Mouse (Mus musculus) gastrocnemius, postnatal 25 days (tissue): ENCODE measurements at regions not wholly inside any gene's neighbourhood (a gene's known extent, or its start where the extent isn't known, plus 50 kb on each side); places are given as distances from the start of the nearest gene placed in this dataset.

Experiments used
- DNase-seq: peaks from one replicate; pipeline ENCODE4 v3.0.0; 2022

DNA sequence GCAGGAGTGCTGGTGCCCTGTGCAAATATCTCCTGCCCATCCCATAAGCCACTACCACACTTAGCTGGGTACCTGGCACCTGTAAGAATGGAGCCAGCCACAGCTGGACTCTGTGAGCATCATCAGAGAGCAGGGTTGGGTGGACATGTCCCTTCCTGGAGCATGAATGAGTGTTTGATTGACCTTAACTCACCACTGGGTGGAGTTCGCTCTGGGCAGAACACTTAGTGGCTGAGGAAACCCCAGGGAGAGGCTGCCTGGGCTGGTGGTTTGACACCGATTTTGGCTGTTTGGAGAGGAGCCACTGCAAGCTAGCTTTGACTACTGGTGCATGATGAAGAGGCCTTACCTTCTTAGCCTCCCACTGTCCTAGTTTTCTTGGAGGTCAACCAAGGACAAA, 208.3 kb upstream of the Rnaseh2b start:
- peak; percentile 28 for DNase-seq

DNA sequence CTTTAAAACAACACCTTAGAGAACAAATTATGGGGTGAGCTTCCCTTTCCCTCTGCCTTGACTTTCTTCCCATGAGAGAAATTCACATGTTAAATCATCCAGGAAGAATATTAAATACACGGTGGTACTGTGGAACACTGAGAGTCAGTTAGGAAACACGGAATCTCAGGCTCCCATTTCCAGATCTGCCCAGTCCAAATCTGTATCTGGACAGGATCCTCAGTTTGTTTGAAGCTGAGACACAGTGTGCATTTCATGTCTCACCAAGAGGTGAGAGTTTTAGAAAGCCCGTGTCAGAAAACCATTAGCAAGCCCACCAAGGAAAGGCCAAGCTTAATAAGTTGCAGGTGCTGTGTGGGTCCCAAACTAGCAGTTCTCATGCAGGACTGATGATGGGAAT, 204.2 kb upstream of the Rnaseh2b start:
- no peak for DNase-seq

DNA sequence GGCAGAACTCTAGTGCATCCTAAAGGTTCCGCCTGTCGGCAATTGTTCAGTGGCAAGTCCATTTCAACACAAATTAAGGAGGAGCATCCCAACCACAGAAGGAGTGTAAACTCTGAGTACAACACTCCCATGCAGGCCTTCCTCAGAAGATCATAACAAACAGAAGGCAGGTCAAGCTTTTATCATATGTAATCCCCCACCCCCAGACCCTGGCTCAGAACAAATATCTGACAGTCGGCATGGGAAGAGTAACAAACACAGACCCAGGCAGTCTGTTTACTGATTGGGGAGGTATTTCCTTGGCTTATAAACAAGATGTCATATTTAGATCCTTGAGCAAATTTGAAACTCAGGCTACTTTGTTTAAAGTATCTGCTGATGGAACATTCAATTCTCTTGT, 174.9 kb upstream of the Rnaseh2b start:
- DNase-seq, result no peak

DNA sequence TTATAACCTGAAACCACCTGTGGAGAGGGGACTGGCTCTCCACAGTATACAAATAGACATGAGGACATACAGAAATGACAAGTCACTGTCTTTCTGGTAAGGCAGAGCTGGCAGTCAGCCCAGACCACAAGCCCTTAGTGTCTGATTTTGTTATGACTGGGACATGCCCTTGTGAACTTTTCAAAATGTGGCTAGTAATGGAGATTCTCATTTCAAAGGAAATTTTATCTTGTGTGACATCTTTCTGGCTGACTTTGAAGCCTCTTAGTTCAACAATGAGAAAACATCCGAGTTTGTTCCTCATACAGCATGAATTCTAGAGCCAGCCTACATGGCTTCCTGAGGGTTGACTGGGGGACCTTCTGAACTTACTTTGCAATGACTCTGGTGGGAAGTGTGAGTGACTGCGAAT, 173.8 kb upstream of the Rnaseh2b start:
- DNase-seq, result no peak

DNA sequence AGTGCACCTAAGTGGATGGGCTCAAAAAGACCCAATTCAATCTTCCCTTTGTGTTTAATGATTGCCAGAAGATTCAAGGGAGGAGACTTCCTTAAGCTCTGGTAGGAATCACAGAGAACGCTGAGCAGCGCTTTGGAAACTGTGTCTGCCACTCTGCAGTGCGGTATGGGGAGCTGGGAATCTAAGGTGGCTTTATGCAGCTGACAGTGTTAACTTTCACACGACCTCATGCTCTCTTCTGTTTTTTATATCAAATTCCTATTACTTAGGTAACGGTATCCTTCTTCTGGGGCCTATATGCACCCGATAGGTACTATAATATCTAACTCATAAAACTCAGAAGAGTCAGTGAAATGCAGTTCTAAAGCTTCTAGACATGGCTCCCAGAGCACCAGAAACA, 163.5 kb upstream of the Rnaseh2b start:
- no peak for DNase-seq

DNA sequence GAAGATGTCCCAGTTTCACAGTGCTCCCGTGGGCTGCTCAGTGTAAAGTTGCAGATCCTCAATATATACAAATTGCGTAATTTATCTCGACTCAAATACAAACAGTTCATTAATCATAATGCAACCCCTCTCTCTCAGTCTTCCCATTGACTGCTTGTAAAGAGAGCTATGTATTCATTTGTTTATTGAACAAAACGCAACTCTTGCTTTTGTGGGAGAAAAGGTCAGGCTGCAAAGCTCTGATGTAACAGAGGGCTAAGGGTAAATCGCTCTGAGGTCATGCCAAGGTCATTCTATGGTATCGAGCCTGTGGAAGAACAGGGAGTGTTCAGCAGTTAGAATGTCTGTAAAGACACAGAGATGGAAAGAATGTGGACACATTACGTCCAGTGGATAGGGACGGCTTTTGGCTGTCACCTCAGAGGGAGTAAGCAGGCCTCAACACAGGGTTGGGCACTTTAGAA, 160.0 kb upstream of the Rnaseh2b start:
- no peak for DNase-seq

DNA sequence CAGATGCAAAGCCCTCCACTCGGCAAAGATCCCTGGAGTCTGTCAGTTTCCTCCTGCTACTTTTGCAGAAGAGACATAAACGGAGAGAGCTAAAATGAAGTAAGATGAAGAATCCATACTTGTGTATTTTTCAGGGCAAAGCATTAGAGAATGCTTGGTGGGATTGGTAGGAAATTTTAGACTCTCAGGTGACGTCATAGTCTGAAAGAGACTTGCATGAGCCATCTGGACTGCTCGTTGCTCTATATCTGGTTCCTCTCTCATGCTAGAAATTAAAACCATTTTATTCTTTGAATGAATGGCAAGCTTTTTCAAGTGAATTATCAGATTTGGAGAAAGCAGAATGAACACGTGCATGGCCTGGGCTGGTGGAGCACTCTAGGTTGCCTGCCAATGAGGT, 154.4 kb upstream of the Rnaseh2b start:
- no peak for DNase-seq

DNA sequence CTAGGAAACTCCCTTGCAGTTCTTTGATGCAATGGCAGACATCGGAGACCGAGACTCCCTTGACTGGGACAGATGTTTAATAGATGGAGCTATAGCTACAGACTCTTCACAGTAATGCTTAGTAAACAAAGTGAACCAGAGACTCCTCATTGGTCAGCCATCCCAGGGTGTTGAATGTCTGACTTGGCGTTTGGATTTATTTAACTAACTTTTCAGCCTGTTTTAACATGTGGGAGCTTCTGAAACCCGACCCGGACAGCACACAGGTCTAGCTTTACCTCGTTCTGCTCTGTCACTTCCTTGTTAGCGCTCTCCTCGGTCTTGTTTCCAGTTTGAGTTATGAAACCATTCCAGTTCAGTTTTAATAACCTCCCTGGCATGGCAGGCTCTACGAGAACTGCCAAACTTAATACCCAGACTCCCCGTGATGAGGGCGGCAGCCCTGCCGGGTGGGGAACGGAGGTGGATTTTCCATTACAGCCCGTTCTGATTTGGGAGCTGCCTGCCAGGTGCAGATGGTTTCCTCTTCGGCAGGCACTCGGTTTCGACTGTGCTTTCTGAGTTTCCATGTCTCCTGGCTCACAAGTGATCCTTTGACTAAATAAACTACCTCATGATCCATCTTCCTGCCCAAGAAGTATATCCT, 147.9 kb upstream of the Rnaseh2b start:
- peak; percentile 66 for DNase-seq

DNA sequence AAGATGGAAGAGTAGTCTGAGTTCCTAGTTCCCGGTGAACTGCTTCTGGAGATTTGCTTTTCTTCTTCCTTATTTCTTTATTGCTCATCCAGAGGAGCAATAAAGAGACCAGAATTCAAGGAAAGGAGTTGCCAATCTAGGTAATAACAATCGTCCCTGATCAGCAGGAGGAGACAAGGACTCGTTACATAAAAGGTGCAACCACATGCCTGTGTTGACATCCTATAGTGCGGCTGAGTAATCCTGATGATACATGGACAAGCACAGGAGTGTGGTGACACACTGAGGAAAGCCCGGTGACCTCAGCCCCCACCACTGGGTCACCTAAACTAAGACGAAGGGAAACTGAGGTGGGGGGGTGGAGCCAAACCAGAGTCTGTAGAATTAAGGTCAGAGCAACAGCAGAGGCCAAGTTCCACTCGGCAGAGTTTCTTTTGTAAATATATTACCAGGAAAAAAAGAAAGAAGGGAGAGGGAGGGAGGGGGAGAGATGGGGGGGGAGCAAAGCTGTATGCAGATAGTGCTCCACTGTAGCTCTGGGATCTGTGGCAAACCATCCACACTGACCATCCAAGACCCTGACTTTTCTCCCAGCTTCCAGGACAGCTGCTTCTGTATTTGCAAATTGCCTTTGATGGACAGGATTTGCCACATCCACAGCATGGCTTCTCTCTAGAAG, 135.2 kb upstream of the Rnaseh2b start:
- DNase-seq, result no peak

DNA sequence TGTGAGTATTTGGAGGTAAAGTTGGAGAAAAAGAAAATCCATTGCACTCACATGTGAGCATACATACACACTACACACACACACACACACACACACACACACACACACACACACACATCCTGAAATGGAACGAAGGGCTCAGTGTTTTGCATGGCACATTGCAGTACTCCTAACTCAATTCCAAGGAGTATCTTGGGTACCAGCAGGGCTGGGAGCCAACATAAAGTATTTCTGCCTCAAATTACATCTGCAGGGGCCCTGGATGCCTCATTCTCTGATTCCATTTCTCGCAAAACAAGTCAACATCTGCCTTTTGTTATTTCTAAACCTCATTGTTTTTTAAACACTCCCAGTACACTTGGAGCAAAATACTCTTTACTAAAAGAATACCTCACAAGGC, 132.7 kb upstream of the Rnaseh2b start:
- no peak for DNase-seq

DNA sequence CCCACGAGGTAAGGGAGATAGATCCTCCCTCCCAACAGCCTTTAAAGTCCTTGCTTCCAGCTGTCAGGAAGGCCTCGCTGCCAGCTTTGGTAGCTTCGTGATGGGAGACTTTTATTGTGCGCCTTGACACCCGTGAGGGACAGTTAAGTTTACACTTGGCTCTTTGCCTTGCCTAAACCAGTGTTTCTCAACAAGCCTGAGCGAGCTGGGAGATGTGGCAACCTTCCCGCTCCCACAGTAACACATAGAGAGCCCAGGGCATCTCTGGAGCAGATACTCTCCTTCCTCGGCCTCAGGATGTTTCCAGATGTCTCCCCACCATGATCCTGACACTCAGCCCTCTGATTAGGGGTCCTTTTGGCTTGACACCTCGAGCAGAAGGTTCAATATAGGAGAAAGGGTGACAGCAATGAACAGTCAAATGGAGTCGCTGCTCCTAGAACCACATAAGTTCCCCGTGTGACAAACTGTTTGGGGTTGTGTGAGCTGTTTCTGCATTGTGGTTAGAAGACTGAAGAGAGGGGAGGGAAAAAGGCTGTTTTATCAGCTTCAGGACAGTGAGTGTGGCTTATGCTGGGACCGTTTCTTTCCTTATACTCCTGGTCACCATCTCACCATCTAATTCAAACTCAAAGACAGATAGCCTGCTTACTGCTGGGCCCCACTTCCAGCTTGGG, 129.1 kb upstream of the Rnaseh2b start:
- DNase-seq, result no peak

DNA sequence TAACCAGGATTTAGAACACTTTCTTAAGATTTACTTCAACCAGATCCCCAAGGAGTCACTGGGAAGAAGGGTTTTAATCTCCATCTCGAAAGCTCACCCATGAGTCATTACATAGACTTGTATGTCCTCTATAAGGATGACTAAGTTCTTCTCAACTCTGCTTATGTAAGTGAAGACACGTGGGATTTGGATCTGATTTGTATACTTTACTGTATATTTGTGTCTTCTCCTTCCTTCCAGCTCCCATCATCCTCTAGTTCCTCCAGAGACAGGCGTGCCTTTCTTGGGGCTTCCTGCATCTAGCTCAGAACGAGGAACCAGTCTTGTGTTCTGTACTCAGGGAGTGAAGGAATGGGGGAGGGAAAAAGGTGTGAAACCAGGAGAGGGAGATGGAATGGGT, 127.5 kb upstream of the Rnaseh2b start:
- no peak for DNase-seq

DNA sequence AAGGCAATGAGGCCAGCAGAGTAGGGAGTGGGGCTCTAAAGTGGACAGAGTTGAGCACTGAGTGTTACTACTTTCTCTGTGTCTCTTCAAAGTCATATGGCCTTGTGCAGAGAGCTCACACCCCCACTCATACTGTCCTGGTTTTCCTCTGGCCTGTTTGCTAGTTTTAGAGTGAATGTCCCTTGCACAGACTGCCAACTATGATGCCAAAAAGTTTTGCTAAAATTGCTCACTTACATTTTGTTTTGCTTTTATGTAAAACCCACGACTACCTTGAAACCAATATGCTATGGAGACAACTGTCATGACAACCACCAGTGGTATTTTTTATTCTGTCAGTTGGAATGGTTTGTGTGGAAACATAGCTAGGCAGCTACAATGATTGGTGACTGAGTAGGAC, 126.4 kb upstream of the Rnaseh2b start:
- no peak for DNase-seq

DNA sequence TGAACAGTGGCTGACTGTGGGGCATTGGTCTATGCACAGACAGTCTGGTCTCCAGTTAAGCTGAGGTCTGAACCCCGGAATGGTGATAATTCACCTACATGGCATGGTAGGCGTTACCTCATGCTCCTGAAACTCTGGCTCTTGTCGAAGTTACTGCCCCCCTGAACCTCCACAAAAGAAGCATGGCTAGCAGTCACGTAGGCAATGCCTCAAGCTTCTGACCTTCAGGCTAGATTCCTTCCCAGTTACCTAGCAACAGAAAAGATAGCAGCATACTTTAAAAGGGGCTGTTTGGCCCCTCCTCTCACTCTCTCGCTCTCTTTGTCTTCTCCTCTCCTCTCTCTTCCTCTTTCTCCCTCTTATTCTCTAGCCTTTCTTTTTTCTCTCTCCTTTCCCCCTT, 125.8 kb upstream of the Rnaseh2b start:
- no peak for DNase-seq

DNA sequence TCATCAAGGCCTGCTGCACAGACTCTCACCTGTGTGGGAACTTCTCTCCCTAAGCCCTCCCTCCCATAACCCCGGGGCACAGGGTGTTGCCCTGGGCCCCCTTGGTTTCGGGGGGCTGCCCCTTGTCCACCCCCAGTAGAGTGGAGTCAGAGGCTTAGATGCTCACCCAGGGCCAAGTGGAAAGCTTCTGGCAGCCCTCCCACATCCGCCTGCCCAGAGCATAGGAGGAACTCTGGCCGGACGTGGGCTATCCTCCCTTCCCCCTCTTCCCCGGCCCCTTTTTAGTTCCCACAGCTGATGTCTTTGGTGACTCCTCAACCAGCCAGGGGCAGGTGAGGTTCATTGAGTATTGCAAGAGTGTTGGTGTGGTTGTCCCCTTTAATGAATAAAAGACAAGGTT, 125.3 kb upstream of the Rnaseh2b start:
- DNase-seq, result no peak

DNA sequence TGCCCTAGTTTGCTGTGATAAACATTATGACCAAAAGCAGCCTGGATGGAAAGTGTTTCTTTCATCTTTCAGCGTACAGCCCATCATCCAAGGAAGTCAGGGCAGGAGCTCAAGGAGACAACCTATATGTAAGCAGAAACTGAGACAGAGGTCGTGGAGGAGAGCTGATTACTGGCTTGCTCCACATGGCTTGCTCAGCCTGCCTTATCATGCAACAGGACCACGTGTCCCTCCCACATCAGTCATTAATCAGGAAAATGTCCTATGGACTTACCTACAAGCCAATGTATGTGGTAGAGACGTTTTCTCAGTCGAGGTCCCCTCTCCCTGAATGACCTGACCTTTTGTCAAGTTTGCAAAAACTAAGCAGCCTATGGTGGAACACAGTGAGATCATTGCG, 123.7 kb upstream of the Rnaseh2b start:
- DNase-seq, result no peak

DNA sequence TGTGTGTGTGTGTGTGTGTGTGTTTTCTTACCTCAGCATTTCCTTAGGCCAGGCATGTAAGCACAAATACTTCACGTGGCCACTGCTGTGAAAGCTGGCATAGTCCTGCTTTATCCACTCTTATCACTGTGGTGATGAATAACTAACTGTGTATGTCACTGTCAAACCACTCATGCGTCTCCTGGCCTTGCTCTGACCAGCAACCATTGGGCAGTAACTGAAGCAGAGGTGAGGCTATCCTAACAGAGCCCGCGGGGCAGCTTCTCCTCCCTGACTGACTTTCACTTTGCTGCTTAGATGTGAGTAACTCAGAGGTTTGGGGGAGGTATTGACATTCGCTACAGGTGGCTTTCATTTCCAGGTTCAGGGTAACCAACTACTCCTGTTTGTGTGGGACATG, 122.0 kb upstream of the Rnaseh2b start:
- DNase-seq, result no peak

DNA sequence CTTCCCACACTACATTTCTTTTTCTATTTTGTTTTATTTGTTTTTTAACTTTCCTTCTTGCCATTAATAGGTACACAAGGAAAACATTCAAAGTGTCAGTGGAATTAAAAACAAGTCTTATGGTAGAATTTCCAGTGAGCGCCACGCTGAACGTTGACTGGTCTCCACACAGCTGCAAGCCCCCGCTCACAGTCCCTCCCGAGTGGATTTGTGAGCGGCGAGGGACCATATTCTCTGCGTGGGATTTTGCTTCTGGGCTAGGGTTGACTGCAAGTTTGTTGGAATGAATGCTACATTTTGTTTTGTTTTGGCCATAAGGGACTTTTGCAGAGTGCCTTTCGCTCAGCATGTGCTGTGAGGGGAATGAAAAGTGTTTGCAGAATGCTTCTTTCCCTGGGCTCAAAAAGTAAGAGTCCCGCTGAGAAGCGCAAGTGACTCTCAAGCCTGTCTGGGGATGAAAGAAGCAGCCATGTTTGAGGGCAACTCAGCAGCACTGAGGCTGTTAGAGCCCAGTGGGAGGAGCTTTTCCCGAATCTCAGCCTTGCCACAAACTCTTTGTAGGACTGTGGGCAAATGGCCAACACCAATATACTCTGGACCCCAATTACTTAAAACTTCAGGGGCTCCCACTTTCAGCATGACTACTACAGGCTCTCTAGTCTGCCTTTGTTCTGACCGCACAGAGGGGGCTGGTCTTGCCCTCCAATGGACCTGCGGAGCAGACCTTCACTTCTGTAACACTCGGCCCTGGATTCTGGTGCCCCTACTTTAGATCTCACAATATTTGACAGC, 120.9 kb upstream of the Rnaseh2b start:
- DNase-seq, result no peak

DNA sequence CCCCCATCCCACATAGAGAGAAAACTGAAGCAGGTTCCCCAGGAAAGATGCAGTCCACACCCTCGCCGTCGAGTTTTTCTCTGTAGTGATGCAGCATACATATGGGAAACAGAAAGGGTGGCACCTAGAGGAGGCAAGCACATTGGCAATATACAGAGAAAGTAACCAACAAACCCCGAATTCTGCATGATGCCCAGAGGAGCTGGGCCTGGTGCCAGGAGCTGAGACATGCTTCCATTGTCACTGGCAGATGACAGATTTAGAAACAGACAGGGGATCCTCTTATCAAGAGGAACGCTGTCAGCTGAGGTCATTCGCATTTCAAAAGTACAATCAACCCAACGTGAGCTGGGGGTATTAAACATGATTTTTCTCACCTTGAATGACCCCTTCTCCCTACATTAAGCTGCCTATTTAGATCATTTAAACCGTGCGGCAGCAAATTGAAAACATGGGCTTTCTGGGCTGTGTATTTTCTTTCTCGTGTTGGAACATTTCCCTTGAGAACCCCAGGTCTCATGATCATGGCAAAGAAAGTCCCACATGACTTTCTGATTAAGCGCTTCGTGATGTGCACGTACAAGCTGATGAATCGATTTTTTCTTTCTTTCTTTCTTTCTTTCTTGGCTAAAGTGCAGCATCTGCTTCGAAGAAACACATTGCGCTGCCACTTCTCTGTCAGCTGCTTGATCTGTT, 118.4 kb upstream of the Rnaseh2b start:
- no peak for DNase-seq

DNA sequence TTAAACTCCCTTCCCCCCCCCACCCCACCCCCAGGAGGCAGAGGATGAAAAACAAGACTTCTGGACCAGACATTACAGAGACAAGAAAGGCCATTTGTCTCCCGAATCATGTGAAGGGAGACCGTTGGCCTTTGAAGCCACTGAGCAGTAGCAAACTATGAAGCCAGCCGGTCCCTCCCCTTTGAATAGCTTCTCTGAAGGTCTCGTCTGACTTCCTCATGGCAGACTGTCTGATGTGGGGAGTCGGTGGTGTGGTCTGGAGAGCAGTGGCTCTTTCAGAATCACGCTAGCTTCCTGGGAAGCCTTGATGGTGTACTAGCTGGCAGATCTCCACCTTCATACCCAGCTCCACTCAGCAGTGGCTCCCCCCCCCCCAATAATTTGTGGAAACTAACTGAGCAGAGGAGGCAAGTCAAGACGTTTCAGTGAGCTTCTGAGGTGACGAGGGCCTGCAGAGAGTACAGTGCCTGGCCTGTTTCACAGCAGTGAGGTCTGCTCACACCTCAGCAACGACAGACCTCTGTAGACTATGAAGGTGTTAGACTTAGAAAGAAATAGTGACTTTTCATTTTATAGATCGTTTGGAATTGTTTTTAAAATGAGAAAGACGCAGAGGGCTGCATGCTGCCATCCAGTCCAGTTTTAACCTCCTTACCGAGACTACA, 116.9 kb upstream of the Rnaseh2b start:
- no peak for DNase-seq

DNA sequence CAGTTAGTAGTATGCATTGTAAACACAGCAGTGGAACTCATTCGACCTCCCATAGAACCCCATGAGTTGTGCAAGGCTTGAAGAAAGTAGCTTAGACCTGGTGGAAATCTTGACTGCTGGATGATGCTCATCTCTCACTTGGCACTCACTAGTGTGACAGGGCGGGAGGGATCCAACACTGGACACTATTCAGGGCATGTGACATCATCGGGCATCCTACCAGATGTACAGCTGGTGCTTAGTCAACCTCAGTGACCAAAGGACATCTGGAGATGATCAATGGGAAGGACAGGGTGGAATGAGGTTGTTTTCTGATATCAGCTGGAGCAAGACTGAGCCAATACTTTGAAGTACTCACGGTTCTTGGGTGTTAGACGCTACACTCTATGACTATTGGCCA, 114.9 kb upstream of the Rnaseh2b start:
- peak; percentile 74 for DNase-seq

DNA sequence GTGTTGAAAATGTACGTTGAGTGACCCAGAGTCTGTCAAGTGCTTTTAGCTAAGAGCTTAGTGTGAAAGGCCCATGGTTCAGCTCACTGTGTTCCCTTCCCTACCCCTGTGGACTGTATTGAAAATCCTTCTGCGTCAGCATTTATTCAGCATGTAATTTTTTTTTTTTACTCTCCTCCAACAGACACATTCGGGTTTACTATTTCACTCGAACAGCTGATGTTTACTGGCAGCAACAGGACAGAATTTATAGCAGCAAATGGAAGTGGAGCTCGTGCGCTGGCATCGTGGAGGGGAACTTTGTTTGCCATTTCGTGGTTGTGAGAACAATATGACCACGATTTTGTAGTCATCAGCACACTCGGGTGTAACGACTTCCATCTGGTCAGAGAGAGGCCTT, 105.0 kb upstream of the Rnaseh2b start:
- DNase-seq, result no peak
